Mouse (Mus musculus) spleen, postnatal 10 days (tissue): ENCODE measurements at regions not wholly inside any gene's neighbourhood (a gene's known extent, or its start where the extent isn't known, plus 50 kb on each side); places are given as distances from the start of the nearest gene placed in this dataset.

Experiments
- DNase-seq, 2 experiments: peaks; one replicate each; pipeline ENCODE4 v3.0.0; 2021 to 2022; ENCODE audit warnings: low spot score in 2 of 2

- DNase-seq, result no peak
Observed at GRCm38 (mm10) chr9:43387397-43387796, 76.7 kb downstream of the Trim29 start.

GRCm38 (mm10) chr9:43389491-43390083 is 78.9 kb downstream of the Trim29 start:
- no peak for DNase-seq

DNA sequence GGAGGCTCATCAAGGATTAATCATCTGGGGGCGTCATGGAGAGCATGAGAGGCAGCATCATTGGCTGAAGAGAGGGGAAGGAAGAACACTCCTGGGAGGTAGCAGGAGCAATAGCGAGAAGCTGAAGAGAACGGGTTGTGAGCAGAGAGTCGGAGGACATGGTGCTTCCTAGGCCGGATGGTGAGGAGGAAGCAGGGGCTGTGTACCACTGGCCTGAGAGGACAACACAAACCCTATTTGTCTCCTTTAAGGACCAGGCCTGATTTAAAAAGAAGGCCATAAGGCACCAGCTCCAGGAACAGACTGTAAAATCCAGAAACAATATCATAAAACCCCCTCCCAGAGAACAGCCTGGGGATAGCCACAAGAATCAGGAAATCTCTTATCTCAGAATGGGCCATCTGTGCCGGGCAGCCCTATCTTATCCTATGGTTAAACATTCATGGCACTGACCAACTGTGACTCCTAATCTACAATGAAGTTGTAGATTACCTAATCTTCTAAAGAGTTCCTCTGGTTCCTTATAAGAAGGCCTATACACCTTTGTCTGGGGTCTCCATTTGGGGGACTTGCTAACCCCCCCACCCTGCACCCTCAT is 81.9 kb downstream of the Trim29 start:
- no peak for DNase-seq

DNA sequence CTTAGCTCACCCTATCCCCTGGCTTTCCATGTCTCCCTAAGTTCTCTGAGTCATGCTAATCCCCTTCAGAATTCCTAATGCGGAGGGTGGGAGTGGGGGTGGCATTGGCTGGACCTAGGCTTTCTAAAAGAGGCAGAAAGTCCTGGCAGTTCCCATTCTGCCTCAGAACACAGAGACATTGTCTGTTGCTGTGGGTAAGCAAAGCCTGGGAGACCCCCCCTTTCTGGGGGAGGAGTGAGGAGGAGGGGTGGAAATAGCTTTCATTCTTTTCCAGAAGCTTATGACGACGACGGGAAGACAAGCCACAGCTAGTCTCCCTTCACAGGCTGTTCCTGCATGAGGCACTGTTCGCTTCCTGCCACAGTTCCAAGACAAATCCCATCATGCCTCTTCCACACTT is 83.6 kb downstream of the Trim29 start:
- DNase-seq, result no peak

- DNase-seq, result no peak
Observed at GRCm38 (mm10) chr9:43395209-43395608, 84.6 kb downstream of the Trim29 start.

GRCm38 (mm10) chr9:43396566-43396965 is 85.9 kb downstream of the Trim29 start:
- DNase-seq, result no peak

GRCm38 (mm10) chr9:43408493-43408892 is 97.8 kb downstream of the Trim29 start:
- DNase-seq, result no peak

DNA sequence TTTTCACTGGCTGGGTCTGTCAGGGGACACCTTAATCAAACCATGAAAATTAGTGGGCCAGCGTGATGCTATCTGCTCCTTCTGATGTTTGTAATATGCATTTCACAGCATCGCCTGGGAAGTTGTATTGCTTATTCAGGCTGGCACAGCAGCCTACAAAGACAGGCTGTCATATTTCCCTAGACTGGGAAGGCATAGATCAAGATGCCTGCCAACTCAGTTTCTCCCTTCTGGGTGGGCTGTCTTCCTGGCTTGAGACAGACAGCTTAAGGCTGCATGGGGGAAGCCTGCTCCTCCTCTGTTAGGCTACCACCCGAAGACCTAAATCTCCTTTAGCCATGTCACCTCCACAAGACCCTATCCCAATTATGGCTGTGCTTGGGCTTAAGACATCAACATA is 101.8 kb downstream of the Trim29 start:
- no peak for DNase-seq

- DNase-seq, result no peak
Observed at GRCm38 (mm10) chr9:43419993-43420715, 109.5 kb downstream of the Trim29 start.

DNA sequence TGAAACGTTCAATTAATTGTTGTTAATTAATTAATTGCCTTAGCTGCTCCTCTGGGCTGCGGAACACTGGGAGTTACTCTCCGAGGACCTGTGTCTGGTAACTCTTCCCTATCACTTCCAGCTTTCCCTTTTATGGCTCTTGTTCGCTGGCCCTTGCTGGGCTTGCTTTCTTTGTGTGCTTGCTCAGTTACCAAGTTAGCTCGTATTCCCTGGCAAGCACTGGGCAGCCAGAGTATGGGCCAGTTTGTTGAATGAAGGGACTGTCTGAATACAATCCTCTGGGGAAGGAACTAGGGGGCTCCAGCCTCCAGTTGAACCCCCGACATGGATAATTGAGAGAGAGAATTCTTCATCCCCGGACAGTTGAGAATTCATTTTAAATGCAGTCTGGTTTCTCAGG is 116.4 kb downstream of the Trim29 start:
- no peak for DNase-seq

GRCm38 (mm10) chr9:43433953-43434352 is 123.3 kb downstream of the Trim29 start:
- DNase-seq, result no peak

- DNase-seq, result no peak
Observed at GRCm38 (mm10) chr9:43438476-43438875, 127.8 kb downstream of the Trim29 start.

DNA sequence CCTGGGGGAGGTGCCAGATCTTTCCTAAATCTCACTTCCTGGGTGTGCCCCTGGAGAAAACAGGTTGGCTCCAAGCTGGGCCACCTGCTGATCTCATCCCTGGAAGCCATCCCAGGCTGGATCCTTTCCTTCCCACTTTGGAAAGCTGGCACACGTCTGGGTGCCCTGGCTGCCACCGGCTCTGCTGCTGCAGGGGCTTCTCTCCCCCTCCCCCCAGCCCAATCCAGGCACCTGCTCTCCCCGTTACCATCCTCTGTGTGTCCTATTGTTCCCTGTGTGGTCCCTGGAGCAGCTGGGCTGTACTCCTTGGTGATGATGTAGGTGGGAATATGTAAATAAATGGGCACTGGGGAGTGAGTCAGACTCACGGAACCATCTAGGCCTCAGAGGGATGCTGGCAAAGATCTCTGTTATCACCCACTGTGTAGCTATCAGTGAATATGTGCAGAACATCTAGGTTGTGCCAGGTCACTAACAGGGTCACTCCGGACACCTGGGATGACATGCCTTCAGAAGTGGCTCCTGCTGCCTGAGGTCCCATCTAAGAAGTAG is 130.4 kb downstream of the Trim29 start:
- DNase-seq, result no peak

DNA sequence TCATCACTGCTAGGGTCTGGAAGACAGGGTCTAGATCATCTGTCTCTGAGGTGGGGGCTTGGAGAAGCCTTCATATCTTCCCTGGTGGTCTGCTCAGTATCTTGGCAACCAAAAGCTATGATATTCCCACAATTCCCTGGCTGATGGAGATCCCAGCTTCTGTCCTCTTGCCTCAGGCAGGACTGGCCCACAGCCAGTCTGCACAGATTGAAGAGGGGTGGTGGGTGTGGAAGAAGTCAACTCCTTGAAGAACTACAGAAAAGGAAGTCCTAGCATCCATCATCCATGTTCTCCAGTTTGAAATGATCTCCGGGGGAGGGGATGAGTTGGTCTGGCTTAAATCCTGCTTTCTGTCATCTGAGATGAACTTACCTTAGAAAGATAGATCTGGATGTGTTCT is 134.8 kb downstream of the Trim29 start:
- no peak for DNase-seq

DNA sequence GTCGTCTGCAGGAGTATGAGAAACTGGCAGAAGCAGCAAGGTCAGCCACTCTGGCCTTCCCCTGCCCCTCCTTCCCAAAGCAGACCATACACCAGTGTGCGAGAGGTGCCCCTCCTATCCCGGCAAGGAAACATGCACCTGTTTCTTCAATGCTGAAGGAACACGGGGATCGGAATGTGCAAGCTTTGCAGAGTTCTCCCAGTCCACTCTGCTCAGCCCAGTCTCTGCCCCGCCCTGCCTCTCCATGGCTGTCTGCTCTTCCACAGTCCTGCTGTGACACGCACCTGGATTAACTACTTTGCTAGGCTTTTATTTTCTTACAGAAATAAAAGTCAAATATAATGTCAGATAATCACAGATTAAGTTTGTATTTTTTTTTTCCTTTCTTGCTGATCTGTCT is 136.7 kb downstream of the Trim29 start:
- no peak for DNase-seq

- DNase-seq, result no peak
Observed at GRCm38 (mm10) chr9:43448981-43449380, 138.3 kb downstream of the Trim29 start.

DNA sequence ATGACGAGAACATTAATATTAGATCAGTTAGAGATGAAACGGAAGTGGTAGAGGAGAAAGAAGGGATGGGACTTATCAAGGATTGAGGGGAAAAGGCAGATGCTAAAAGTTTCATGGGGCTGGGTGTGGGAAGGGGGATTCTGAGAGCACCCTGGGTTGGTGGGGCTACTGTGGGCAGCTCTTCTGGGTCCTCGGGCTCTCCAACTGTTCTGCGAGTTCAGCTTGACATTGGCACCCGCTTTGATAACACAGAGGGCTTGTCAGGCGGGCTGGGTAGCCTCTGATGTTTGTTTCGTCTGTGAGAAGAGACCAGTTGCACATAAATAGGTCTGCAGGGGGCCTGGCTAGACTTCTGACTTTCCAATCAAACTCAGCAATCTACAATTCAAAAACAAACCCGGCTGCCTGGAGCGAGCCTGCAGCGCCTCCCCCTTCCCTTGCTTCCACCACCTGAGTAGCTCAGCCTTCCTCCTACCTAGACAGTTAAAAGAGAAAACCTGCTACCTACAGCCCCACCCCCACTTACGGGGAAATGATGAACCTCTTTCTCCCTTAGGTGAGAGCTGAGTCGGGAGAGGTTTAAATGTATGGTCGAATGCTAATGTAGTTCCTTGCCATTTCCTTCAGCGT is 143.4 kb downstream of the Trim29 start:
- no peak for DNase-seq

- DNase-seq, result no peak
Observed at GRCm38 (mm10) chr9:43457736-43458135, 147.1 kb downstream of the Trim29 start.

DNA sequence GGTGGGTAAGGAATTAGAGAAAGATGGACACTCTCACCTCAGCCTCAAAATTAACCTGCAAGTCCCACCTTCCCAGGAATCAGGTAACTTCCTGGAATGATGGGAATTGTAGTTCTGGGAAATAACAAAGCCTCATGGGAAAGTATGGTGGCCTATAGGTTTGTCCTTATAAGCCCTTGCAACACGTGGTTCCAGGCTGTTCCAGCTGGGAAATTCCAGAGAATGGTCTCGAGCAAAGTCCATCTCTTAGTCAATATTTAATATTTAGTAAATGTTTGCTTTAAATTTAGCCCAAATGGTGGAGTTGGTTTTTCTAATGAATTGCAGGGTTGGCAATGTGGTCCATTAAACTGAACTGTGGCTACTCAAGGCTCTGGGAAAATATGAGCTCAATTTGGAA is 150.5 kb downstream of the Trim29 start:
- no peak for DNase-seq

- no peak for DNase-seq
Observed at GRCm38 (mm10) chr9:43463445-43464090, 152.9 kb downstream of the Trim29 start.

- DNase-seq, result no peak
Observed at GRCm38 (mm10) chr9:43465129-43465528, 154.5 kb downstream of the Trim29 start.

- no peak for DNase-seq
Observed at GRCm38 (mm10) chr9:43465731-43466330, 155.2 kb downstream of the Trim29 start.
